Mouse (Mus musculus) bone marrow macrophage, adult 2 months (primary cell): Measurements from ENCODE around the gene Dst.

ENCODE experiments used
- CTCF ChIP-seq: IDR thresholded peaks from 2 replicates; pipeline ENCODE4 v1.5.1; 2012; ENCODE audit warnings: low read depth, mild to moderate bottlenecking, low read length, moderate library complexity
- POLR2A ChIP-seq: IDR thresholded peaks from 2 replicates; pipeline ENCODE4 v1.6.1; 2012; ENCODE audit warnings: mild to moderate bottlenecking, low read depth, low read length, borderline replicate concordance

DNA sequence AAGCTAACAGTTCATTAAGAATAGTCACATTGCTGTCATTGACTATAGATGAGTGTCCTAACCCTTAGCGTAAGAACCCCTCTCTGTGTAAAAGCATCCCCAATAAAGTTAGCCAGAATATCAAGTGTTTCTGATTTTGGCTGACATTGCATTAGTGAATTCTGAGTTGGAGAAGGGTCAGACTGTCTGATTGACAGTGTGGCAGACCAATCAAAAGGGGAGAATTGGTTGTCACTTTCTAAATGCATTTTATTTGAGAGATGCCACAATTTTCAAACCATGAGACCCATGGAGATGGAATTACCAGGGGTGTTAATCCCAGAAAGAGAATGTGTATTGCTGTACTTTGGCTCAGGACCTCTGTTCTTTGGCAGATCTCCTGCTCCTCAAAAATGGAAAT is 125.5 kb downstream of the Dst start:
- no peak for TF ChIP-seq POLR2A
- TF ChIP-seq CTCF = no peak
